Mouse (Mus musculus): ENCODE results near the gene Slc5a5. TPM values are rescaled to one million over a fixed set of nuclear protein-coding genes. Genes with fewer than 3 reads are reported as not detected.

Gene Slc5a5
- polyA plus RNA-seq, 1 experiment: not detected

GRCm38 (mm10) chr8:70836666-70837065, 55.9 kb downstream of the Slc5a5 start:
- WGBS: 75% methylated on average over 12 of the region's 12 CpGs
- Histone ChIP-seq H3K4me1 (ENCODE audit: control insufficient read depth, insufficient read depth, low read length) (peaks cover 9% of the 10 kb centered on the region), H3K27ac (ENCODE audit: insufficient read depth, low read depth, low read length) (no peak overlapping the region), H3K4me3 (ENCODE audit: insufficient read depth, low read depth, low read length) (no peak overlapping the region)
- TF ChIP-seq CTCF (IDR thresholded peaks at IDR 0.05; ENCODE audit: insufficient read depth, low read depth, low read length): no peak
- TF ChIP-seq POLR2A (IDR thresholded peaks at IDR 0.05; ENCODE audit: insufficient read depth, low read depth, low read length): no peak

DNA sequence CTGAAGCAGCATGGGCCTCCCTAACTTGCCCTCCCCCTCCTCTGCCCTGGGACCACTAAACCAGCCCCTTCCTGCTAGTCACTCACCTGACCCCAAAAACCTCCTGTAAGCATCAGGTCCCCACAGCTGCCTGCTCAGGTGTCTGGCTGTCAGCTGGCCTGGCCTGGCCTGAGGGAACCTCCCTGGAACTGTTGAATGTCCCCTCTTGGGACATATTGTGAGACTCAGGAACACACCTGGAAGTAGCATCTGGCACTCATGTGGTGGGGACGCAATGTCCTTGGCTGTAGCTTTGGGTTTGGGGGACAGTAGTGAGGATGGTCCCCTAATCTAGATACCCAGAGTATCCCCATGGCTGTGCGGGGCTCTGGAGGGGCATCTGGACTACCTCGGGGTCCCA, 58.5 kb downstream of the Slc5a5 start:
- TF ChIP-seq POLR2A (IDR thresholded peaks at IDR 0.05; ENCODE audit: insufficient read depth, low read depth, low read length) (no peak), CTCF (IDR thresholded peaks at IDR 0.05; ENCODE audit: insufficient read depth, low read depth, low read length) (no peak)
- H3K4me3 ChIP-seq (ENCODE audit: insufficient read depth, low read depth, low read length): no peak overlapping the region
- H3K4me1 ChIP-seq (ENCODE audit: control insufficient read depth, insufficient read depth, low read length): peaks cover 8% of the 10 kb centered on the region
- no peak overlapping the region for H3K27ac ChIP-seq (ENCODE audit: insufficient read depth, low read depth, low read length)
- 96% methylated on average over 3 of the region's 3 CpGs for WGBS

DNA sequence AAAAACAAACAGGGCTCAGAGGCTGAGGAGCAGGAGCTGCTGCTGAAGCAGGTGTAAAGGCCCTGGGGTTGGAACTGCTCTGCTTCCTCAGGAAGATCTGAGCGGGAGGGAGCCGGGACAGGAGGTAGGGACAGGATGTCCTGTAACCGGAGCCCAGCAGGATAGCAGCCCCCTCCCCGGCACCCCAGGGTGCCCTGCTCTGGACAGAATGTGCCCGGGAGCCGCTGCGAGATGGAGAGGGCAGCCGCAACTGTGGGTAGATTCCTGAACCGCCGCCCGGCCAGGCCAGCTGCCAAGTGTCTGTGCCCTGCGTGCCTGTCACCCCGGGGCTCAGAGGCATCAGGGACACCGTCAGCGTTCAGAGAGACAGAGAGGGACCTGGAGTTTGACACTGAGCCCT, 59.0 kb downstream of the Slc5a5 start:
- H3K4me3 ChIP-seq (ENCODE audit: insufficient read depth, low read depth, low read length): no peak overlapping the region
- 50% methylated on average over 15 of the region's 15 CpGs for WGBS
- H3K27ac ChIP-seq (ENCODE audit: insufficient read depth, low read depth, low read length): no peak overlapping the region

GRCm38 (mm10) chr8:70833018-70833482, 59.5 kb downstream of the Slc5a5 start:
- TF ChIP-seq POLR2A (IDR thresholded peaks at IDR 0.05; ENCODE audit: insufficient read depth, low read depth, low read length): no peak
- TF ChIP-seq CTCF (IDR thresholded peaks at IDR 0.05; ENCODE audit: insufficient read depth, low read depth, low read length): no peak
- no peak overlapping the region for H3K27ac ChIP-seq (ENCODE audit: insufficient read depth, low read depth, low read length)
- WGBS: 49% methylated on average over 9 of the region's 9 CpGs

More for the DNA sequence above, 59.0 kb downstream of the Slc5a5 start:
- peaks cover 4% of the 10 kb centered on the region for H3K4me1 ChIP-seq (ENCODE audit: control insufficient read depth, insufficient read depth, low read length)
- TF ChIP-seq CTCF (IDR thresholded peaks at IDR 0.05; ENCODE audit: insufficient read depth, low read depth, low read length) (no peak), POLR2A (IDR thresholded peaks at IDR 0.05; ENCODE audit: insufficient read depth, low read depth, low read length) (no peak)

More at GRCm38 (mm10) chr8:70833018-70833482, 59.5 kb downstream of the Slc5a5 start:
- H3K4me1 ChIP-seq (ENCODE audit: control insufficient read depth, insufficient read depth, low read length): 0 out of 2 replicates have a peak, but pooled peaks cover 3% of the 10 kb centered on the region
- H3K4me3 ChIP-seq (ENCODE audit: insufficient read depth, low read depth, low read length): no peak overlapping the region

Other genes with a start within 250 kb of the Slc5a5 start
- not detected in 2 replicates for gene Pgpep1, start 232.4 kb downstream of the Slc5a5 start, polyA plus RNA-seq (2012; ENCODE audit: insufficient read depth, insufficient read length, low replicate concordance, missing spikeins)
- not detected in 2 replicates for gene Lsm4, start 219.5 kb downstream of the Slc5a5 start, polyA plus RNA-seq (2012; ENCODE audit: insufficient read depth, insufficient read length, low replicate concordance, missing spikeins)
- not detected in 2 replicates for gene Jund, start 193.8 kb downstream of the Slc5a5 start, polyA plus RNA-seq (2012; ENCODE audit: insufficient read depth, insufficient read length, low replicate concordance, missing spikeins)
- not detected in 2 replicates for gene Iqcn, start 189.3 kb downstream of the Slc5a5 start, polyA plus RNA-seq (2012; ENCODE audit: insufficient read depth, insufficient read length, low replicate concordance, missing spikeins)
- not detected in 2 replicates for gene Gm3336, start 174.2 kb downstream of the Slc5a5 start, polyA plus RNA-seq (2012; ENCODE audit: insufficient read depth, insufficient read length, low replicate concordance, missing spikeins)
- not detected in 2 replicates for gene Pde4c, start 169.0 kb downstream of the Slc5a5 start, polyA plus RNA-seq (2012; ENCODE audit: insufficient read depth, insufficient read length, low replicate concordance, missing spikeins)
- 431 and 581 TPM in 2 replicates for gene Rab3a, start 138.1 kb downstream of the Slc5a5 start, polyA plus RNA-seq (2012; ENCODE audit: insufficient read depth, insufficient read length, low replicate concordance, missing spikeins)
- gene Mpv17l2, start 131.8 kb downstream of the Slc5a5 start, polyA plus RNA-seq (2012; ENCODE audit: insufficient read depth, insufficient read length, low replicate concordance, missing spikeins): not detected in 2 replicates
- gene Pik3r2, start 116.0 kb downstream of the Slc5a5 start, polyA plus RNA-seq (2012; ENCODE audit: insufficient read depth, insufficient read length, low replicate concordance, missing spikeins): not detected in 2 replicates
- gene Mast3, start 87.7 kb downstream of the Slc5a5 start, polyA plus RNA-seq (2012; ENCODE audit: insufficient read depth, insufficient read length, low replicate concordance, missing spikeins): 57.2 TPM in 1 of 2 replicates, not detected in the other
- gene Il12rb1, start 84.3 kb downstream of the Slc5a5 start, polyA plus RNA-seq (2012; ENCODE audit: insufficient read depth, insufficient read length, low replicate concordance, missing spikeins): not detected in 2 replicates
- not detected in 2 replicates for gene Arrdc2, start 53.0 kb downstream of the Slc5a5 start, polyA plus RNA-seq (2012; ENCODE audit: insufficient read depth, insufficient read length, low replicate concordance, missing spikeins)
- not detected in 2 replicates for gene Kcnn1, start 29.5 kb downstream of the Slc5a5 start, polyA plus RNA-seq (2012; ENCODE audit: insufficient read depth, insufficient read length, low replicate concordance, missing spikeins)
- not detected in 2 replicates for gene Ccdc124, start 18.8 kb downstream of the Slc5a5 start, polyA plus RNA-seq (2012; ENCODE audit: insufficient read depth, insufficient read length, low replicate concordance, missing spikeins)
- 776 and 1,161 TPM in 2 replicates for gene Rpl18a, start 4.7 kb upstream of the Slc5a5 start, polyA plus RNA-seq (2012; ENCODE audit: insufficient read depth, insufficient read length, low replicate concordance, missing spikeins)
- gene Map1s, start 13.2 kb upstream of the Slc5a5 start, polyA plus RNA-seq (2012; ENCODE audit: insufficient read depth, insufficient read length, low replicate concordance, missing spikeins): not detected in 2 replicates

All from olfactory bulb, adult 2 months (tissue).